Mouse (Mus musculus): ENCODE measurements around the gene 4930415O20Rik. TPM values are rescaled to one million over a fixed set of nuclear protein-coding genes. Genes with fewer than 3 reads are reported as not detected.

Gene 4930415O20Rik
- polyA plus RNA-seq, 1 experiment from 2014 or later: not detected

GRCm38 (mm10) chr15:98535921-98536320 lies 34.9 kb upstream of the 4930415O20Rik start:
- H3K4me1 ChIP-seq (replicated peaks; ENCODE audit: control insufficient read depth, insufficient read depth, low read length): 0 out of 2 replicates have a peak, but pooled peaks cover 4% of the 10 kb centered on the region
- no peak for ATAC-seq (replicated peaks; ENCODE audit: low FRiP score)
- H3K36me3 ChIP-seq (ENCODE audit: control insufficient read depth, insufficient read depth, low read length): peaks cover 3% of the 10 kb centered on the region; the same call in 1 of the 2 replicates
- H3K27ac ChIP-seq (ENCODE audit: low read depth, low read length): no peak overlapping the region
- H3K4me3 ChIP-seq (ENCODE audit: low read depth, low read length): no peak overlapping the region
- no peak for DNase-seq (ENCODE audit: low spot score)
- H3K27me3 ChIP-seq (ENCODE audit: control insufficient read depth, insufficient read depth, low read length): no peaks in the 10 kb centered on the region
- 95% methylated on average over 4 of the region's 4 CpGs for WGBS
- H3K9ac ChIP-seq (ENCODE audit: low read length): no peak overlapping the region
- H3K9me3 ChIP-seq (ENCODE audit: control insufficient read depth, low read length): no peaks in the 10 kb centered on the region
- H3K4me2 ChIP-seq (ENCODE audit: low read depth, low read length, severe bottlenecking): no peak overlapping the region

DNA sequence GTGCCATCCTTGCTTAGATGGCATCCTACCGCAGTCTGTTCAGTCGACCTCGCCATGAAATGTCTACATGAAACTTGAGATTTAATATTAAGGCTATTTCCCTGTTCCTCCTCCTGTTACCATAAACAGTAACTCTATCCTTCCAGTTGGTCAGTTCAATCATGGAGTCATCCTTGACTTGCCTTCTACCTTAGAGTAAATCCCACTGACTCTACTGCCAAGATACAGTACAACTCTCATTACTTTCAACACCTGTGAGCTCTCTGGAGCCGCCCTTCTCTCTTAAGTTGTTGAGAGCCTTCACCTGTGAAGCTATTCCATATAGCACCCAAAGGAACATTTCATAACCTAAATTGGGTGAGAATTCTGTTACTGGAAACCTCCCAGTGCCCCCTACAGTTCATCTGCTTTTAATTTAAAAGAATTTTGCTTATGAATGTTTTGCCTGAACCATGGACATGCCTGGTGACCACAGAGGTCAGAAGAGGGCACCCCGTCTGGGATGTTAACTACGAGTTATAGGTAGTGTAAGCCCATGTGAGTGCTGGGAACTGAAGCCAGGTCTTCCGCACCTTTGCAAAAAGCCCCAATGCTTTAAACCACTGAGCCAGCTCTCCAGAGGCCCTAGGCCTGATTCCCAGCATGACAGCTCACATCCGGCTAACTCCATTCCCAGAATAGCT lies 33.8 kb upstream of the 4930415O20Rik start:
- H3K36me3 ChIP-seq (ENCODE audit: control insufficient read depth, insufficient read depth, low read length): no peaks in the 10 kb centered on the region; the same call in 1 of the 2 replicates
- no peak for DNase-seq (ENCODE audit: low spot score)
- no peak overlapping the region for H3K4me2 ChIP-seq (ENCODE audit: low read depth, low read length, severe bottlenecking)
- H3K4me1 ChIP-seq (replicated peaks; ENCODE audit: control insufficient read depth, insufficient read depth, low read length): 0 out of 2 replicates have a peak, but pooled peaks cover 4% of the 10 kb centered on the region
- H3K4me3 ChIP-seq (ENCODE audit: low read depth, low read length): no peak overlapping the region
- H3K9me3 ChIP-seq (ENCODE audit: control insufficient read depth, low read length): no peaks in the 10 kb centered on the region
- H3K27me3 ChIP-seq (ENCODE audit: control insufficient read depth, insufficient read depth, low read length): no peaks in the 10 kb centered on the region
- no peak overlapping the region for H3K27ac ChIP-seq (ENCODE audit: low read depth, low read length)
- ATAC-seq (replicated peaks; ENCODE audit: low FRiP score): no peak
- WGBS: 92% methylated on average over 8 of the region's 8 CpGs
- no peak overlapping the region for H3K9ac ChIP-seq (ENCODE audit: low read length)

DNA sequence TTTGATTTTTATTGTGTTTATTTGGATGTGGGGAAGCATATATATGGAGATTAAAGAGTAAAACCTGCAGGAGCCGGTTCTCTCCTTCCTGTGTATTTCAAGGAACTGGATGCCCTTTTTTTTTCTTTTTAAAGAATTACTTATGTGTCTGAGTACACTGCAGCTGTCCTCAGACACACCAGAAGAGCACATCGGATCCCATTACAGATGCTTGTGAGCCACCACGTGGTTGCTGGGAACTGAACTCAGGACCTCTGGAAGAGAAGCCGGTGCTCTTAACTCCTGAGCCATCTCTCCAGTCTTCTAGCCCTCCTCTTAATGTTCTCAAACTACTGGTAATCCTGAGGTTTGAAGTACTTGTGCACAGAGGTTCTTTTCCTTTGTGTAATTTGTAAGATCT lies 32.9 kb upstream of the 4930415O20Rik start:
- ATAC-seq (replicated peaks; ENCODE audit: low FRiP score) (no peak), DNase-seq (ENCODE audit: low spot score) (no peak)
- 78% methylated on average over 4 of the region's 4 CpGs for WGBS
- Histone ChIP-seq H3K27me3 (ENCODE audit: control insufficient read depth, insufficient read depth, low read length) (no peaks in the 10 kb centered on the region), H3K4me3 (ENCODE audit: low read depth, low read length) (no peak overlapping the region), H3K9ac (ENCODE audit: low read length) (no peak overlapping the region), H3K27ac (ENCODE audit: low read depth, low read length) (no peak overlapping the region), H3K36me3 (ENCODE audit: control insufficient read depth, insufficient read depth, low read length) (peaks cover 3% of the 10 kb centered on the region; the same call in 1 of the 2 replicates), H3K4me2 (ENCODE audit: low read depth, low read length, severe bottlenecking) (no peak overlapping the region), H3K4me1 (replicated peaks; ENCODE audit: control insufficient read depth, insufficient read depth, low read length) (no peaks in the 10 kb centered on the region), H3K9me3 (ENCODE audit: control insufficient read depth, low read length) (no peaks in the 10 kb centered on the region)

DNA sequence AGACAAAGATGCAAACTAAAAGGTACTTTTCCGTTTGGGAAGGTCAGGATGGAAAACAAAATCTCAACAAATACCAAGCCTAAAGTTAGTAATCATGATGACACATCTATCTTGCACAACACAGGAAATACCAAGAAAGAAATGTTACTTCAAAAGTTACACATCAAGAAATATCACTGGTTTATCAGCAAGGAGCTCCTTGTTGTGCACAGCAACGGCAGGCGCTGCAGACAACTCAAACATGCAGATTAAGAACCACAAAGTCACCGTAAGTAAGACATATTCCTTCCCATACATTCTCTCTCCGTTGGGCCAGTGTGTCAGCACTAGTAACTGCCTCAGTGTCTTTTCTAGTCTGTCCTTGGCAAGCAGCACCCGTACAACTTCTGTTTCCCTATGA lies 29.7 kb upstream of the 4930415O20Rik start:
- DNase-seq (ENCODE audit: low spot score) (no peak), ATAC-seq (replicated peaks; ENCODE audit: low FRiP score) (no peak)
- Histone ChIP-seq H3K27me3 (ENCODE audit: control insufficient read depth, insufficient read depth, low read length) (no peaks in the 10 kb centered on the region), H3K27ac (ENCODE audit: low read depth, low read length) (no peak overlapping the region), H3K4me2 (ENCODE audit: low read depth, low read length, severe bottlenecking) (no peak overlapping the region), H3K9ac (ENCODE audit: low read length) (no peak overlapping the region), H3K4me3 (ENCODE audit: low read depth, low read length) (no peak overlapping the region), H3K4me1 (replicated peaks; ENCODE audit: control insufficient read depth, insufficient read depth, low read length) (no peaks in the 10 kb centered on the region), H3K36me3 (ENCODE audit: control insufficient read depth, insufficient read depth, low read length) (peaks cover 8% of the 10 kb centered on the region; the same call in 1 of the 2 replicates), H3K9me3 (ENCODE audit: control insufficient read depth, low read length) (no peaks in the 10 kb centered on the region)
- WGBS: 91% methylated on average over 6 of the region's 6 CpGs

DNA sequence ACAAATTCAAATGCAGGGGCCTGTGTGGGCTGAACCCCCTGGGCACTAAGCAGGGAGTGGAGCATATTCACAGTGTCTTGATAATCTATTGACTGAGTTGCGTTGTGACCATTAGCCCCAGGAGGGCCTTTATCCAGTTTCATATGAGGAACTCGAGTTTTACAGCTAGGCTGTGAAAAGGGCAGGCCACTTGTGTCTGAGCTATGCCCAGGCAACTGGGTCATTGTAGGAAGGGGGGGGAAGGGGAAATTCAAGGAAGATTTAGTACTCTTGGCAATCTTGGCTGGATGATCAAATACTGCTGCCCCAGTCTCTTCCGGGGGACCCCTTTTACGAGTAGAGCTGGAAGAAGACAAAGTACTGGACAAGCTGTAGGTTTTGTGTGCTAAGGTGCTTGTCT lies 27.5 kb upstream of the 4930415O20Rik start:
- H3K9ac ChIP-seq (ENCODE audit: low read length): no peak overlapping the region
- ATAC-seq (replicated peaks; ENCODE audit: low FRiP score) (no peak), DNase-seq (ENCODE audit: low spot score) (no peak)
- H3K27ac ChIP-seq (ENCODE audit: low read depth, low read length): no peak overlapping the region
- H3K27me3 ChIP-seq (ENCODE audit: control insufficient read depth, insufficient read depth, low read length): no peaks in the 10 kb centered on the region
- H3K4me3 ChIP-seq (ENCODE audit: low read depth, low read length): no peak overlapping the region
- H3K9me3 ChIP-seq (ENCODE audit: control insufficient read depth, low read length): no peaks in the 10 kb centered on the region
- 83% methylated on average over 4 of the region's 4 CpGs for WGBS
- H3K36me3 ChIP-seq (ENCODE audit: control insufficient read depth, insufficient read depth, low read length): peaks cover 8% of the 10 kb centered on the region; the same call in 1 of the 2 replicates
- no peak overlapping the region for H3K4me2 ChIP-seq (ENCODE audit: low read depth, low read length, severe bottlenecking)
- H3K4me1 ChIP-seq (replicated peaks; ENCODE audit: control insufficient read depth, insufficient read depth, low read length): no peaks in the 10 kb centered on the region

GRCm38 (mm10) chr15:98545151-98545550 lies 25.7 kb upstream of the 4930415O20Rik start:
- Histone ChIP-seq H3K36me3 (ENCODE audit: control insufficient read depth, insufficient read depth, low read length) (peaks cover 8% of the 10 kb centered on the region; the same call in 1 of the 2 replicates), H3K27me3 (ENCODE audit: control insufficient read depth, insufficient read depth, low read length) (no peaks in the 10 kb centered on the region), H3K27ac (ENCODE audit: low read depth, low read length) (no peak overlapping the region), H3K4me3 (ENCODE audit: low read depth, low read length) (no peak overlapping the region), H3K9me3 (ENCODE audit: control insufficient read depth, low read length) (no peaks in the 10 kb centered on the region), H3K4me1 (replicated peaks; ENCODE audit: control insufficient read depth, insufficient read depth, low read length) (no peaks in the 10 kb centered on the region), H3K9ac (ENCODE audit: low read length) (no peak overlapping the region), H3K4me2 (ENCODE audit: low read depth, low read length, severe bottlenecking) (no peak overlapping the region)
- ATAC-seq (replicated peaks; ENCODE audit: low FRiP score) (no peak), DNase-seq (ENCODE audit: low spot score) (no peak)
- WGBS: 96% methylated on average over 3 of the region's 3 CpGs

DNA sequence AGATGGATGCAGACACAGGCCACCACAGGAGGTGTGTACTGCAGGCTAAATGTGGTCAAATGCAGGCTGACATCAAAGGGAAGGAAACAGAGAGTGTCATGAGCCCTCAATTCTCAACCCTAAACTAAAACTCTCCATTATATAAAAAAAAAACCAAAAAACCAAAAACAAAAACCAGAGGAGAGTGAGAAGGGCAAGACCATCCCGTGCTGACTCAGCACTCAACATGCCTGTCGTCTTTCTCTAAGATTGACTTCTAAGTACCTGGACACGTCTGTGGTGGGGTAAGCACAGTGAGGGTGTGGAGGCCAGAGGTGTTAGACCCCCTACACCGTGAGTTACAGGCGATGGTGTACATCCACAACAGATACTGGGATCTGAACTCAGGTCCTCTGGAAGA lies 24.0 kb upstream of the 4930415O20Rik start:
- no peak overlapping the region for H3K27ac ChIP-seq (ENCODE audit: low read depth, low read length)
- ATAC-seq (replicated peaks; ENCODE audit: low FRiP score) (no peak), DNase-seq (ENCODE audit: low spot score) (no peak)
- WGBS: 93% methylated on average over 5 of the region's 5 CpGs
- no peak overlapping the region for H3K4me3 ChIP-seq (ENCODE audit: low read depth, low read length)
- H3K4me2 ChIP-seq (ENCODE audit: low read depth, low read length, severe bottlenecking): no peak overlapping the region
- no peaks in the 10 kb centered on the region for H3K4me1 ChIP-seq (replicated peaks; ENCODE audit: control insufficient read depth, insufficient read depth, low read length)
- no peaks in the 10 kb centered on the region for H3K27me3 ChIP-seq (ENCODE audit: control insufficient read depth, insufficient read depth, low read length)
- H3K36me3 ChIP-seq (ENCODE audit: control insufficient read depth, insufficient read depth, low read length): peaks cover 14% of the 10 kb centered on the region; the same call in 1 of the 2 replicates
- no peak overlapping the region for H3K9ac ChIP-seq (ENCODE audit: low read length)
- no peaks in the 10 kb centered on the region for H3K9me3 ChIP-seq (ENCODE audit: control insufficient read depth, low read length)

DNA sequence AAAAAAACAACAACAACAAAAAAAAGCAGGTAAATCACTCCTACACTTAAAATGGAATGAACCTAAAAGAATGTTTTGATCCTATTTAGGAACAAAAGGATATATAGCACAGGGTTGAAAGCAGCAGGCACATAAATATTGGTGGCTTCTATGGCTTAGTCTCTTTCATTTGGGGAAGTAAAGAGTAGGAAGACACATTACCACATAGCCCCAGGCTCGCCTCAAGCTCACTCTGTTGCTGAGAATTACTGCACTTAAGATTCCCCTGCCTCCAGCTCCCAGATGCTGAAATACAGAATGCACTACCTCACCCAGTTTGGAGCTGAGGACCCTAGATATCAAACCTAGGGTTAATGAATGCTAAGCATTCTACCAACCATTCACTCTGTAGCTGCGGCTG lies 18.0 kb upstream of the 4930415O20Rik start:
- peaks cover 9% of the 10 kb centered on the region; the same call in 1 of the 2 replicates for H3K36me3 ChIP-seq (ENCODE audit: control insufficient read depth, insufficient read depth, low read length)

DNA sequence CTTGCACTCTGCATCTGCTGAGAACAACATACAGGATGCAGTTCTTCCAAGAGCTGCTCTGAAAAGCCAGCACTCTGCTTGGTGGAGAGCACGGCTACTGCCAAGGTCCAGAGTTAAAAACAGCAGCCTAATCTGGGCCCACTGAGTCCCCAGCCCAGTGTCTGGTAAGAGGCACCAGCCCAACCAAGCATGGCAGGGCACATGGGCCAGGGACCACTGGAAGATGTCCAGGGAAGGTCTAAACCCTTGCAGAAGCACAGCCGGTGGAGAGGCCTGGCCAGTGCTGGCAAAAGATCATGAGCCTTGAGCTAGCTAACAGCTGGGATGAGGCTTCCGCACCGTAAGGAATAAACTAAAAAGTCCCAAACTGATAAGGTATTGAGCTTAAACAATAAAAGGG lies 14.9 kb upstream of the 4930415O20Rik start:
- H3K27me3 ChIP-seq (ENCODE audit: control insufficient read depth, insufficient read depth, low read length): no peaks in the 10 kb centered on the region
- no peaks in the 10 kb centered on the region for H3K4me1 ChIP-seq (replicated peaks; ENCODE audit: control insufficient read depth, insufficient read depth, low read length)
- no peak for ATAC-seq (replicated peaks; ENCODE audit: low FRiP score)
- no peak overlapping the region for H3K4me3 ChIP-seq (ENCODE audit: low read depth, low read length)
- H3K9me3 ChIP-seq (ENCODE audit: control insufficient read depth, low read length): no peaks in the 10 kb centered on the region
- 95% methylated on average over 4 of the region's 4 CpGs for WGBS
- H3K4me2 ChIP-seq (ENCODE audit: low read depth, low read length, severe bottlenecking): no peak overlapping the region
- H3K27ac ChIP-seq (ENCODE audit: low read depth, low read length): no peak overlapping the region
- no peak for DNase-seq (ENCODE audit: low spot score)
- peaks cover 6% of the 10 kb centered on the region; the same call in 1 of the 2 replicates for H3K36me3 ChIP-seq (ENCODE audit: control insufficient read depth, insufficient read depth, low read length)
- H3K9ac ChIP-seq (ENCODE audit: low read length): no peak overlapping the region

More for the DNA sequence above, 18.0 kb upstream of the 4930415O20Rik start:
- H3K27ac ChIP-seq (ENCODE audit: low read depth, low read length): no peak overlapping the region
- H3K9ac ChIP-seq (ENCODE audit: low read length): no peak overlapping the region
- WGBS: 92% methylated on average over 2 of the region's 2 CpGs
- H3K4me3 ChIP-seq (ENCODE audit: low read depth, low read length): no peak overlapping the region
- H3K9me3 ChIP-seq (ENCODE audit: control insufficient read depth, low read length): no peaks in the 10 kb centered on the region
- no peak overlapping the region for H3K4me2 ChIP-seq (ENCODE audit: low read depth, low read length, severe bottlenecking)
- no peak for DNase-seq (ENCODE audit: low spot score)
- ATAC-seq (replicated peaks; ENCODE audit: low FRiP score): no peak
- H3K4me1 ChIP-seq (replicated peaks; ENCODE audit: control insufficient read depth, insufficient read depth, low read length): no peaks in the 10 kb centered on the region
- H3K27me3 ChIP-seq (ENCODE audit: control insufficient read depth, insufficient read depth, low read length): no peaks in the 10 kb centered on the region
